Mouse (Mus musculus): ENCODE measurements around the gene Tm4sf19.

DNA sequence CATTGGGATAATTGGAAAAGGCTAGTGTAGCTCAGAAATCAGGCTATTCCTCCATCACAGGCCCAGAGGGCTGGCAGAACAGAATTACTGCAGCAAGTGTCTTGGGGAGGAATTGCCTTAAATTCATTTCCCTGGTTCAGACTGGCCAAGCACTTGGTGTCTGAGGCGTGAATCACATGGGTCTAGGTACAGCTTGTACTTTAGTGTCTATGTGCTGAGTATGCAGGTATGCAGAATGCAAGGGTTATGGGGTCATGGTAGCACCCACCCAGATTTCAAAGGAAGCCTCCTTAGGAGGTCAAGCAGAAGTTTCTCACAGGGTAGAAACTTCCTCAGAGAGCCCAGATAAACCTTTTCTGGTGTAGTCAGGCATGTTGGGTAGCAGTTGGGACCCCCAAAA lies 45.3 kb downstream of the Tm4sf19 start:
- TF ChIP-seq CTCF (conservative IDR thresholded peaks at IDR 0.05; ENCODE audit: low read length) (no peak), NANOG (IDR thresholded peaks at IDR 0.05; ENCODE audit: borderline replicate concordance, low read length) (no peak), POU5F1 (IDR thresholded peaks at IDR 0.05; ENCODE audit: borderline replicate concordance, low read length) (no peak)

Data from E14TG2a.4 (cell line).